Mouse (Mus musculus) retina, postnatal 1 day (tissue): ENCODE measurements around the gene Tnfsf14.
A peak's percentile ranks its signal among the peaks of the same experiment; 100 is the strongest.

ENCODE experiments used
- DNase-seq: peaks from one replicate; pipeline ENCODE4 v3.0.0-alpha.2; 2012

Tnfsf14 gene

GRCm38 (mm10) chr17:57194041-57194507 is at the start of gene Tnfsf14:
Tnfsf14 (minus strand) TSS chr17:57194177.
- no peak for DNase-seq

GRCm38 (mm10) chr17:57237181-57237580 is 43.2 kb upstream of the Tnfsf14 start:
- DNase-seq: no peak

- no peak for DNase-seq
Observed at GRCm38 (mm10) chr17:57235803-57236202, 41.8 kb upstream of the Tnfsf14 start.

GRCm38 (mm10) chr17:57234254-57234928 is 40.4 kb upstream of the Tnfsf14 start:
- no peak for DNase-seq

GRCm38 (mm10) chr17:57233038-57233437 is 39.1 kb upstream of the Tnfsf14 start:
- DNase-seq: peak; percentile 40

- no peak for DNase-seq
Observed at GRCm38 (mm10) chr17:57232200-57232599, 38.2 kb upstream of the Tnfsf14 start.

GRCm38 (mm10) chr17:57231321-57231771 is 37.4 kb upstream of the Tnfsf14 start:
- no peak for DNase-seq

GRCm38 (mm10) chr17:57230728-57231125 is 36.8 kb upstream of the Tnfsf14 start:
- no peak for DNase-seq

- no peak for DNase-seq
Observed at GRCm38 (mm10) chr17:57229851-57230727, 36.1 kb upstream of the Tnfsf14 start.

- DNase-seq: no peak
Observed at GRCm38 (mm10) chr17:57228873-57229272, 34.9 kb upstream of the Tnfsf14 start.

GRCm38 (mm10) chr17:57228014-57228413 is 34.0 kb upstream of the Tnfsf14 start, which contains the start of gene C3:
C3 (minus strand) TSS chr17:57228136.
- DNase-seq: no peak

GRCm38 (mm10) chr17:57227468-57227867 is 33.5 kb upstream of the Tnfsf14 start:
- no peak for DNase-seq

GRCm38 (mm10) chr17:57223313-57223712 is 29.3 kb upstream of the Tnfsf14 start:
- no peak for DNase-seq

GRCm38 (mm10) chr17:57221911-57222310 is 27.9 kb upstream of the Tnfsf14 start:
- DNase-seq: no peak

- DNase-seq: peak; percentile 40
Observed at GRCm38 (mm10) chr17:57219884-57220207, 25.9 kb upstream of the Tnfsf14 start.

GRCm38 (mm10) chr17:57219167-57219883 is 25.3 kb upstream of the Tnfsf14 start:
- DNase-seq: peak; percentile 77

- DNase-seq: no peak
Observed at GRCm38 (mm10) chr17:57218335-57218900, 24.4 kb upstream of the Tnfsf14 start.

GRCm38 (mm10) chr17:57214676-57215387 is 20.9 kb upstream of the Tnfsf14 start:
- peak; percentile 85 for DNase-seq

GRCm38 (mm10) chr17:57211501-57211900 is 17.5 kb upstream of the Tnfsf14 start:
- DNase-seq: no peak

- no peak for DNase-seq
Observed at GRCm38 (mm10) chr17:57209330-57209729, 15.4 kb upstream of the Tnfsf14 start.

GRCm38 (mm10) chr17:57207938-57208337 is 14.0 kb upstream of the Tnfsf14 start:
- DNase-seq: no peak
